ENCODE assay signal across 8 mouse cellular contexts in genomic region chr14:57890011-57890842, GRCm38 (mm10). TPM values are rescaled to one million over a fixed set of nuclear protein-coding genes. Genes with fewer than 3 reads are reported as not detected.
A peak's percentile ranks its signal among the peaks of the same experiment; 100 is the strongest.
DNase-seq lines count a peak whose midpoint lies in the region; ATAC-seq and TF ChIP-seq lines count a peak whose summit lies in the region.

Gene Zdhhc20 (minus strand): TSS chr14:57890276.

- no peaks in the 10 kb centered on the region for H3K9me3 ChIP-seq in hindbrain, postnatal 0 days (ENCODE audit: low read length)
- H3K9me3 ChIP-seq in megakaryocyte, embryonic 14.5 days = peaks cover 5% of the 10 kb centered on the region

- peak; percentile 85 for DNase-seq in WW6 (ENCODE audit: low read depth, low spot score)
- DNase-seq in cerebellum, postnatal 4 days (ENCODE audit: low spot score in 2 of 2) = peak; percentile 88 to 96
- peak; percentile 96 for DNase-seq in gastrocnemius, adult 2 months
- peak; percentile 97 for DNase-seq in hindbrain, postnatal 0 days (ENCODE audit: low spot score)
- DNase-seq in left cerebral cortex, adult 8-10 months (ENCODE audit: low spot score in 2 of 2) = peak; percentile 90 to 96
- DNase-seq in right cerebral cortex, postnatal 10 days (ENCODE audit: low spot score in 2 of 2) = peak; percentile 96
- peak; percentile 89 for DNase-seq in urinary bladder, postnatal 25 days (ENCODE audit: low spot score)

- intact Hi-C loops in gastrocnemius, adult 2 months (cut with DNase I) = loop anchor here (2.0 kb wide), 1 partner anchor 19 kb away; no protein-coding TSS in a partner anchor

- H3K36me3 ChIP-seq in hindbrain, postnatal 0 days (ENCODE audit: insufficient read depth, low read length) = no peaks in the 10 kb centered on the region
- peaks cover 5% of the 10 kb centered on the region for H3K36me3 ChIP-seq in megakaryocyte, embryonic 14.5 days (replicated peaks; ENCODE audit: low read length)

- peak within 1 kb of the TSS; percentile 90 for H3K27ac ChIP-seq in gastrocnemius, adult 2 months
- peak within 1 kb of the TSS; percentile 94 for H3K27ac ChIP-seq in hindbrain, postnatal 0 days

- peak; percentile 96 for ATAC-seq in hindbrain, postnatal 0 days

- TF ChIP-seq CTCF in gastrocnemius, adult 2 months (IDR thresholded peaks at IDR 0.05) = no peak
- no peak for TF ChIP-seq CTCF in hindbrain, postnatal 0 days (IDR thresholded peaks at IDR 0.05; ENCODE audit: low read depth)

- H3K4me3 ChIP-seq in gastrocnemius, adult 2 months = peak within 1 kb of the TSS; percentile 77
- peak within 1 kb of the TSS; percentile 87 for H3K4me3 ChIP-seq in hindbrain, postnatal 0 days (ENCODE audit: low read length)
- peak within 1 kb of the TSS; percentile 100 for H3K4me3 ChIP-seq in megakaryocyte, embryonic 14.5 days (replicated peaks)

- peaks cover 17% of the 10 kb centered on the region for H3K4me1 ChIP-seq in hindbrain, postnatal 0 days (ENCODE audit: insufficient read depth, low read length)
- peaks cover 44% of the 10 kb centered on the region for H3K4me1 ChIP-seq in megakaryocyte, embryonic 14.5 days

- peak within 1 kb of the TSS; percentile 57 for H3K4me2 ChIP-seq in hindbrain, postnatal 0 days (ENCODE audit: low read depth, low read length)

- WGBS in hindbrain, postnatal 0 days = 6% methylated on average over 39 of the region's 65 CpGs

- no peaks in the 10 kb centered on the region for H3K27me3 ChIP-seq in hindbrain, postnatal 0 days (ENCODE audit: insufficient read depth, low read length)
- H3K27me3 ChIP-seq in megakaryocyte, embryonic 14.5 days (replicated peaks) = no peaks in the 10 kb centered on the region

- H3K9ac ChIP-seq in hindbrain, postnatal 0 days (replicated peaks; ENCODE audit: low read length) = peak within 1 kb of the TSS; percentile 97

RNA-seq across cellular contexts. Expression of gene Zdhhc20, which starts in this region (rescaled TPM):
- 1 to 10 TPM; 3.6 to 5.1 TPM for total RNA-seq in gastrocnemius, adult 2 months (2021)
- 18.6 and 29.8 TPM in 2 replicates for total RNA-seq in hindbrain, postnatal 0 days (2014; rRNA removed)
- 34.6 and 37.2 TPM in 2 replicates for polyA plus RNA-seq in hindbrain, postnatal 0 days (2015; fragmentation: Nextera tagmentation; extraction: Ambion mirVana)
- 10 to 100 TPM; 39.6 to 44.7 (median 42.6) TPM for total RNA-seq in left cerebral cortex, adult 8-10 months (2022)
- 0.58 TPM in 1 of 2 replicates, not detected in the other for polyA plus RNA-seq in megakaryocyte, embryonic 14.5 days (2012; ENCODE audit: insufficient read depth, low replicate concordance)

Comparison
In these comparisons a context has a peak if more than half of its experiments do, and no peak if none do; other contexts are left out.
1. Peak in every context shown above with its lines: DNase-seq, ATAC-seq, H3K4me3 ChIP-seq and H3K27ac ChIP-seq.
2. RNA of gene Zdhhc20 (polyA plus RNA-seq): 34.6 to 37.2 TPM in hindbrain, postnatal 0 days; 0.58 TPM in megakaryocyte, embryonic 14.5 days; every median in the first group is over 10 times any median in the second.